Mouse (Mus musculus): Measurements from ENCODE around the gene Cd248. TPM values are rescaled to one million over a fixed set of nuclear protein-coding genes. Genes with fewer than 3 reads are reported as not detected.

Gene Cd248
- total RNA-seq (2014; rRNA removed) (15.4 and 16.4 TPM in 2 replicates), polyA plus RNA-seq (2015; fragmentation: Nextera tagmentation; extraction: Ambion mirVana) (10.7 and 12.5 TPM in 2 replicates)

DNA sequence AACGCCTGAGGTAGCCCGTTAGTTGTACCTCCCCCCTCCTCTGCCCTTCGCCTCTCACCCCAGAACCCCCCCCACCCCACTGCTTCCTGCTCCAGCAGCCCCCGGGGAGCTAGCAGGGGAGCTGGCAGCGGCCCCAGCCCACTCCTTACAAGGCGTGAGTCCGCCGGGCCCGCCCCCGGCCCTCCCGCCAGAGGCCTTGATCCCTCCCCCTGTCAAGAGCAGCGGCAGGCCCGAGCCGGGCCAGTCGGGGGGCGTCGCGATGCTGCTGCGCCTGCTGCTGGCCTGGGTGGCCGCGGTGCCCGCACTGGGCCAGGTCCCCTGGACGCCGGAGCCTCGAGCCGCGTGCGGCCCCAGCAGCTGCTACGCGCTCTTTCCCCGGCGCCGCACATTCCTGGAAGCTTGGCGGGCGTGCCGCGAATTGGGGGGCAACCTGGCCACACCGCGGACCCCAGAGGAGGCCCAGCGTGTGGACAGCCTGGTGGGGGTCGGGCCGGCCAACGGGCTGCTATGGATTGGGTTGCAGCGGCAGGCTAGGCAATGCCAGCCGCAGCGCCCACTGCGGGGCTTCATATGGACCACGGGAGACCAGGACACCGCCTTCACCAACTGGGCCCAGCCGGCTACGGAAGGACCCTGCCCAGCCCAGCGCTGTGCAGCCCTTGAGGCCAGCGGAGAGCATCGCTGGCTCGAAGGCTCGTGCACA is at the start of gene Cd248:
Gene Cd248, plus strand, starts transcription at position 212 of the 703 bp plus-strand sequence.
- H3K27me3 ChIP-seq (ENCODE audit: insufficient read depth, low read length), result no peaks in the 10 kb centered on the region
- H3K27ac ChIP-seq, result no peak within 1 kb of the TSS
- 2% methylated on average over 49 of the region's 56 CpGs for WGBS
- H3K9me3 ChIP-seq (ENCODE audit: low read length), result no peaks in the 10 kb centered on the region
- H3K36me3 ChIP-seq (ENCODE audit: insufficient read depth, low read length), result no peaks in the 10 kb centered on the region
- peak within 1 kb of the TSS; percentile 60 for H3K4me2 ChIP-seq (ENCODE audit: low read depth, low read length)
- H3K9ac ChIP-seq (replicated peaks; ENCODE audit: low read length), result peak within 1 kb of the TSS; percentile 52
- peak; percentile 14; the same call in 1 of the 2 replicates for ATAC-seq
- H3K4me3 ChIP-seq (ENCODE audit: low read length), result peak within 1 kb of the TSS; percentile 38
- peaks cover 9% of the 10 kb centered on the region; the same call in 1 of the 2 replicates for H3K4me1 ChIP-seq (ENCODE audit: insufficient read depth, low read length)
- DNase-seq (ENCODE audit: low spot score), result peak; percentile 67
- TF ChIP-seq CTCF (IDR thresholded peaks at IDR 0.05; ENCODE audit: low read depth), result no peak

DNA sequence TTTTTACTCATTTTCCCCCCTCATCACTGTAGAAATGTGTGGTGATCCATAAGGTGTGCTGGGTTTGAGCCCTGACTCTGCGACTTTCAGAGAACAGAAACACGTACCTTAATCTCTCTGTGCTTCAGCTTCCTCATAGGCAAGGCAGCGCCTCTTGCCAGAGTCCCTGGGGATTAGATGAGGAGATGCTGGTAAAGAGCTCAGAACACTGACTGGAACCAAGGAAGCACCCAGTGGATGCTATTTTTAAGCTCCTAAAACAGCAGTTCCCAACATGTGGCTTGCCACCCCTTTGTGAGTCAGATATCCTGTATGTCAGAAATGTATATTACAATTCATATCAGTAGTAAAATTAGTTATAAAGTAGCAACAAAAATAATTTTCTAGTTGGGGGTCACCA is 49.7 kb upstream of the Cd248 start:
- WGBS, result 78% methylated on average over 3 of the region's 3 CpGs

DNA sequence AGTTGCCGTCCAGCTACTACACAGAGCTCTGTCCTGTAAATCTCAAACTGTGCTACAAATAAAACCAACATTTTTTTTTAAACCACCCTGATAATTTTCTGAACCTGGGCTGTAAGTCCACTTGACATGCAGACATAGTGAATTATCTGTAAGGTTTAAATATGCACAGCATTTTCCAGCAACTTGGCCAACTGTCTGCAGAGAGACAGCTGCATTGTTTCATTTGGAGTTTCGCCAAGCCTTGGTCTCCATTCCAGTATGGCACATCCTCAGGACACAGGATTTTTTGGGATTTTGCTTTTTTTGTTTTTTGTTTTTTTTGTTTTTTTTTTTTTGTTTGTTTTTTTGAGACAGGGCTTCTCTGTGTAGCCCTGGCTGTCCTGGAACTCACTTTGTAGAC is 46.5 kb upstream of the Cd248 start:
- DNase-seq (ENCODE audit: low spot score), result peak; percentile 42
- Histone ChIP-seq H3K4me2 (ENCODE audit: low read depth, low read length) (no peak overlapping the region), H3K27ac (no peak overlapping the region), H3K4me3 (ENCODE audit: low read length) (no peak overlapping the region), H3K9me3 (ENCODE audit: low read length) (no peaks in the 10 kb centered on the region), H3K36me3 (ENCODE audit: insufficient read depth, low read length) (no peaks in the 10 kb centered on the region), H3K9ac (replicated peaks; ENCODE audit: low read length) (no peak overlapping the region), H3K4me1 (ENCODE audit: insufficient read depth, low read length) (no peaks in the 10 kb centered on the region), H3K27me3 (ENCODE audit: insufficient read depth, low read length) (no peaks in the 10 kb centered on the region)
- WGBS, result 69% methylated on average over 2 of the region's 2 CpGs
- TF ChIP-seq CTCF (IDR thresholded peaks at IDR 0.05; ENCODE audit: low read depth), result no peak
- no peak for ATAC-seq

More for the DNA sequence above, 49.7 kb upstream of the Cd248 start:
- no peaks in the 10 kb centered on the region for H3K36me3 ChIP-seq (ENCODE audit: insufficient read depth, low read length)
- ATAC-seq (no peak), DNase-seq (ENCODE audit: low spot score) (no peak)
- H3K27me3 ChIP-seq (ENCODE audit: insufficient read depth, low read length), result no peaks in the 10 kb centered on the region
- no peaks in the 10 kb centered on the region for H3K9me3 ChIP-seq (ENCODE audit: low read length)
- no peak overlapping the region for H3K27ac ChIP-seq
- no peaks in the 10 kb centered on the region for H3K4me1 ChIP-seq (ENCODE audit: insufficient read depth, low read length)
- TF ChIP-seq CTCF (IDR thresholded peaks at IDR 0.05; ENCODE audit: low read depth), result no peak
- no peak overlapping the region for H3K9ac ChIP-seq (replicated peaks; ENCODE audit: low read length)
- H3K4me2 ChIP-seq (ENCODE audit: low read depth, low read length), result no peak overlapping the region
- no peak overlapping the region for H3K4me3 ChIP-seq (ENCODE audit: low read length)

DNA sequence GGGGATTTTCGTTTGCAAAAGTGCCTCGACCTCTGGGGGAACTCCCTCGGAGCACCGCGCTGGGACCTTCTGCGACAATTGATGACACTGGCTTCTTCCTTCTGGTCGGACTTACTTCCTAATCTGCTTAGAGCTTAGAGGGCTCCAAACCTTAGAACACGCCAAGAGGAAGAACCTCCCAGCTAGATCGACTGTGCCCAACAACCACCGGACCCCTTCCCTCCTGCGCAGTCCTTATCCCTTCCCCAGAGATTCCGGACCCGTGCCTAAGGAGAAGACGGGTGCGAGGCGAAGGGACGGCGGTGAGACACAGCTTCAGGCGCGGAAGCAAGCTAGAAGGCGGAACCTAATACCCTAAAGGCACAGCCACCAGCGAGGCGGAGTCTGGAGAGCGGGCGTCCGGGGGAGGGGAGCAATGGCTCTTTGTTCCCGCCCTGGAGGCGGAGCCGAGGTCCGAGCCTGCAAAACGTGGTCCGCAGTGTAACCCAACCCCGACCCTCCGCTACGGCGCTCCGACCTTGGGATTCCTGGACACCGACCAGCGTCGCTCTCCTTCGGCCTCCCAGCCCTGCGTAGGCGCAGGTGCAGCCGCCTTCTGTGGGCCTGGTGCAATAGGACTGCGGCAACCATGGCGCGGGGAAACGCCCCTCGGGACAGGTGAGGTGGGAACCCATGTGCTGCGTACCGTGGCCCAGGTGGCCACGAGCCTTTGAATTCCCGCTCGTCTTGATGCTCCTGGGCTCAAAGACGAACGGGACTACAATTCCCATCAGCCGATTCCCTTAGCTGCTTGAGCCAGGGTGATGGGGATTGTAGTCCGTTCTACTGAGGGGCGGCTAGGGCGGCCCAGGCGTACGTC is 44.0 kb upstream of the Cd248 start, which contains the start of gene Slc29a2:
Gene Slc29a2, plus strand, starts transcription at position 240 of the 859 bp plus-strand sequence.
- Histone ChIP-seq H3K9ac (replicated peaks; ENCODE audit: low read length) (peak within 1 kb of the TSS; percentile 67), H3K27me3 (ENCODE audit: insufficient read depth, low read length) (no peaks in the 10 kb centered on the region), H3K36me3 (ENCODE audit: insufficient read depth, low read length) (peaks cover 10% of the 10 kb centered on the region; the same call in 1 of the 2 replicates), H3K4me2 (ENCODE audit: low read depth, low read length) (peak within 1 kb of the TSS; percentile 79), H3K4me1 (ENCODE audit: insufficient read depth, low read length) (no peaks in the 10 kb centered on the region), H3K27ac (peak within 1 kb of the TSS; percentile 82), H3K4me3 (ENCODE audit: low read length) (peak within 1 kb of the TSS; percentile 59), H3K9me3 (ENCODE audit: low read length) (no peaks in the 10 kb centered on the region)
- ATAC-seq (peak; percentile 96), DNase-seq (ENCODE audit: low spot score) (peak; percentile 95)
- no peak; the same call in 1 of the 2 replicates for TF ChIP-seq CTCF (IDR thresholded peaks at IDR 0.05; ENCODE audit: low read depth)
- WGBS, result under 1% methylated on average over 62 of the region's 62 CpGs

DNA sequence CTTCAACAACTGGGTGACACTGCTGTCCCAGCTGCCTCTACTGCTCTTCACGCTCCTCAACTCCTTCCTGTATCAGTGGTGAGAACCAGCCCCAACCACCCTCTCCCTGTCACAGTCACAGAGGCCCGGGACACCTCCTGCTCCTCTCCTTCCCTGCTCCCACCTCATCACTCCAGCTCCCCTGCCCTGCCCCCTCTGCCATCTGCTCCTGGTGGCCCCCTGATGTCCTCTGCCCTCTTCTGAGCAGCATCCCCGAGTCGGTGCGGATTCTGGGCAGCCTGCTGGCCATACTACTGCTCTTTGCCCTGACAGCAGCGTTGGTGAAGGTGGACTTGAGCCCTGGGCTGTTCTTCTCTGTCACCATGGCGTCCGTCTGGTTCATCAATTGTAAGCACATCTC is 41.8 kb upstream of the Cd248 start:
- Histone ChIP-seq H3K9ac (replicated peaks; ENCODE audit: low read length) (no peak overlapping the region), H3K9me3 (ENCODE audit: low read length) (no peaks in the 10 kb centered on the region), H3K27ac (no peak overlapping the region), H3K27me3 (ENCODE audit: insufficient read depth, low read length) (no peaks in the 10 kb centered on the region), H3K36me3 (ENCODE audit: insufficient read depth, low read length) (peaks cover 15% of the 10 kb centered on the region), H3K4me2 (ENCODE audit: low read depth, low read length) (no peak overlapping the region), H3K4me3 (ENCODE audit: low read length) (no peak overlapping the region), H3K4me1 (ENCODE audit: insufficient read depth, low read length) (no peaks in the 10 kb centered on the region)
- no peak for DNase-seq (ENCODE audit: low spot score)
- WGBS, result 81% methylated on average over 8 of the region's 8 CpGs
- TF ChIP-seq CTCF (IDR thresholded peaks at IDR 0.05; ENCODE audit: low read depth), result no peak
- no peak for ATAC-seq

DNA sequence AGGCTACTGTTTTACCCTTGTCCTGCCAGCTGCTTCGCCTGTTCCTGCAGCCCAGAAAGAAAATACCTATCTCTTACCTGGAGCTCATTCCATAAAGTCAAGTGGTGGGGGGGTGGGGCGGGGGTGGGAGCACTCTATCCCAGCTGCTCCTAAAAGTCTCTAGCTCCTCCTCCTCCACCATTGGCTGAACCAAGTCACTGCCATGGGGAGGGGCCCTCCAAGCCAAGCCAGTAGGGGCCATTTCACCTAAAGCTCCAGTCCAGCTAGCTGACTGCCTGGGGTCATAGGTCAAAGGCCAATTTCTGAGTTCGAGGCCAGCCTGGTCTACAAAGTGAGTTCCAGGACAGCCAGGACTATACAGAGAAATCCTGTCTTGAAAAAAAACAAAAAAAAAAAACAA is 35.2 kb upstream of the Cd248 start:
- ATAC-seq, result no peak
- Histone ChIP-seq H3K27ac (no peak overlapping the region), H3K27me3 (ENCODE audit: insufficient read depth, low read length) (no peaks in the 10 kb centered on the region), H3K4me2 (ENCODE audit: low read depth, low read length) (no peak overlapping the region), H3K4me3 (ENCODE audit: low read length) (no peak overlapping the region), H3K9ac (replicated peaks; ENCODE audit: low read length) (no peak overlapping the region), H3K4me1 (ENCODE audit: insufficient read depth, low read length) (no peaks in the 10 kb centered on the region), H3K9me3 (ENCODE audit: low read length) (no peaks in the 10 kb centered on the region), H3K36me3 (ENCODE audit: insufficient read depth, low read length) (peaks cover 16% of the 10 kb centered on the region)
- WGBS, result 83% methylated on average over 3 of the region's 3 CpGs
- DNase-seq (ENCODE audit: low spot score), result no peak
- no peak for TF ChIP-seq CTCF (IDR thresholded peaks at IDR 0.05; ENCODE audit: low read depth)
